Mouse (Mus musculus): ENCODE data around the gene Arhgap17.

The Arhgap17 gene

GRCm38 (mm10) chr7:123354851-123355250, 14.9 kb downstream of the Arhgap17 start:
- H3K4me3 ChIP-seq (replicated peaks; ENCODE audit: low read length): no peak overlapping the region
- TF ChIP-seq POU5F1 (IDR thresholded peaks at IDR 0.05; ENCODE audit: borderline replicate concordance, low read length) (no peak), NANOG (IDR thresholded peaks at IDR 0.05; ENCODE audit: borderline replicate concordance, low read length) (no peak), CTCF (conservative IDR thresholded peaks at IDR 0.05; ENCODE audit: low read length) (no peak)

GRCm38 (mm10) chr7:123354392-123354791, 15.3 kb downstream of the Arhgap17 start:
- peaks cover 29% of the 10 kb centered on the region for H3K4me1 ChIP-seq (replicated peaks; ENCODE audit: low read depth, low read length)
- no peaks in the 10 kb centered on the region for H3K27me3 ChIP-seq (ENCODE audit: insufficient read depth, low read length)
- no peaks in the 10 kb centered on the region for H3K9me3 ChIP-seq (ENCODE audit: low read length)
- TF ChIP-seq NANOG (IDR thresholded peaks at IDR 0.05; ENCODE audit: borderline replicate concordance, low read length): no peak
- TF ChIP-seq POU5F1 (IDR thresholded peaks at IDR 0.05; ENCODE audit: borderline replicate concordance, low read length): no peak
- no peak for TF ChIP-seq CTCF (conservative IDR thresholded peaks at IDR 0.05; ENCODE audit: low read length)
- peaks cover 4% of the 10 kb centered on the region; the same call in 1 of the 2 replicates for H3K36me3 ChIP-seq (ENCODE audit: insufficient read depth, low read length)
- H3K4me3 ChIP-seq (replicated peaks; ENCODE audit: low read length): no peak overlapping the region

More at GRCm38 (mm10) chr7:123354851-123355250, 14.9 kb downstream of the Arhgap17 start:
- H3K36me3 ChIP-seq (ENCODE audit: insufficient read depth, low read length): peaks cover 4% of the 10 kb centered on the region; the same call in 1 of the 2 replicates
- no peaks in the 10 kb centered on the region for H3K27me3 ChIP-seq (ENCODE audit: insufficient read depth, low read length)
- no peaks in the 10 kb centered on the region for H3K9me3 ChIP-seq (ENCODE audit: low read length)
- peaks cover 24% of the 10 kb centered on the region for H3K4me1 ChIP-seq (replicated peaks; ENCODE audit: low read depth, low read length)

GRCm38 (mm10) chr7:123353879-123354278, 15.8 kb downstream of the Arhgap17 start:
- no peak for TF ChIP-seq POU5F1 (IDR thresholded peaks at IDR 0.05; ENCODE audit: borderline replicate concordance, low read length)
- Histone ChIP-seq H3K36me3 (ENCODE audit: insufficient read depth, low read length) (peaks cover 4% of the 10 kb centered on the region; the same call in 1 of the 2 replicates), H3K4me1 (replicated peaks; ENCODE audit: low read depth, low read length) (peaks cover 34% of the 10 kb centered on the region), H3K9me3 (ENCODE audit: low read length) (no peaks in the 10 kb centered on the region), H3K27me3 (ENCODE audit: insufficient read depth, low read length) (no peaks in the 10 kb centered on the region), H3K4me3 (replicated peaks; ENCODE audit: low read length) (no peak overlapping the region)

GRCm38 (mm10) chr7:123353081-123353480, 16.6 kb downstream of the Arhgap17 start:
- TF ChIP-seq CTCF (conservative IDR thresholded peaks at IDR 0.05; ENCODE audit: low read length): no peak
- H3K4me3 ChIP-seq (replicated peaks; ENCODE audit: low read length): no peak overlapping the region

GRCm38 (mm10) chr7:123350243-123350642, 19.5 kb downstream of the Arhgap17 start:
- TF ChIP-seq CTCF (conservative IDR thresholded peaks at IDR 0.05; ENCODE audit: low read length) (no peak), NANOG (IDR thresholded peaks at IDR 0.05; ENCODE audit: borderline replicate concordance, low read length) (no peak), POU5F1 (IDR thresholded peaks at IDR 0.05; ENCODE audit: borderline replicate concordance, low read length) (no peak)

More at GRCm38 (mm10) chr7:123353081-123353480, 16.6 kb downstream of the Arhgap17 start:
- peaks cover 42% of the 10 kb centered on the region for H3K4me1 ChIP-seq (replicated peaks; ENCODE audit: low read depth, low read length)
- no peaks in the 10 kb centered on the region for H3K27me3 ChIP-seq (ENCODE audit: insufficient read depth, low read length)
- H3K9me3 ChIP-seq (ENCODE audit: low read length): no peaks in the 10 kb centered on the region
- H3K36me3 ChIP-seq (ENCODE audit: insufficient read depth, low read length): peaks cover 4% of the 10 kb centered on the region; the same call in 1 of the 2 replicates

GRCm38 (mm10) chr7:123349813-123350212, 19.9 kb downstream of the Arhgap17 start:
- no peak for TF ChIP-seq CTCF (conservative IDR thresholded peaks at IDR 0.05; ENCODE audit: low read length)
- no peak for TF ChIP-seq NANOG (IDR thresholded peaks at IDR 0.05; ENCODE audit: borderline replicate concordance, low read length)
- no peak for TF ChIP-seq POU5F1 (IDR thresholded peaks at IDR 0.05; ENCODE audit: borderline replicate concordance, low read length)
- Histone ChIP-seq H3K4me3 (replicated peaks; ENCODE audit: low read length) (no peak overlapping the region), H3K9me3 (ENCODE audit: low read length) (peaks cover 18% of the 10 kb centered on the region), H3K4me1 (replicated peaks; ENCODE audit: low read depth, low read length) (peaks cover 43% of the 10 kb centered on the region), H3K27me3 (ENCODE audit: insufficient read depth, low read length) (no peaks in the 10 kb centered on the region), H3K36me3 (ENCODE audit: insufficient read depth, low read length) (peaks cover 13% of the 10 kb centered on the region)

More at GRCm38 (mm10) chr7:123350243-123350642, 19.5 kb downstream of the Arhgap17 start:
- H3K36me3 ChIP-seq (ENCODE audit: insufficient read depth, low read length): peaks cover 13% of the 10 kb centered on the region
- H3K27me3 ChIP-seq (ENCODE audit: insufficient read depth, low read length): no peaks in the 10 kb centered on the region
- peaks cover 43% of the 10 kb centered on the region for H3K4me1 ChIP-seq (replicated peaks; ENCODE audit: low read depth, low read length)
- H3K9me3 ChIP-seq (ENCODE audit: low read length): peaks cover 13% of the 10 kb centered on the region
- no peak overlapping the region for H3K4me3 ChIP-seq (replicated peaks; ENCODE audit: low read length)

GRCm38 (mm10) chr7:123346631-123347290, 23.0 kb downstream of the Arhgap17 start:
- Histone ChIP-seq H3K4me1 (replicated peaks; ENCODE audit: low read depth, low read length) (peaks cover 55% of the 10 kb centered on the region), H3K27me3 (ENCODE audit: insufficient read depth, low read length) (no peaks in the 10 kb centered on the region), H3K9me3 (ENCODE audit: low read length) (peaks cover 18% of the 10 kb centered on the region), H3K4me3 (replicated peaks; ENCODE audit: low read length) (no peak overlapping the region), H3K36me3 (ENCODE audit: insufficient read depth, low read length) (peaks cover 18% of the 10 kb centered on the region)
- TF ChIP-seq NANOG (IDR thresholded peaks at IDR 0.05; ENCODE audit: borderline replicate concordance, low read length) (no peak), POU5F1 (IDR thresholded peaks at IDR 0.05; ENCODE audit: borderline replicate concordance, low read length) (no peak), CTCF (conservative IDR thresholded peaks at IDR 0.05; ENCODE audit: low read length) (no peak)

- H3K9me3 ChIP-seq (ENCODE audit: low read length): peaks cover 18% of the 10 kb centered on the region
- peaks cover 14% of the 10 kb centered on the region for H3K36me3 ChIP-seq (ENCODE audit: insufficient read depth, low read length)
- H3K4me1 ChIP-seq (replicated peaks; ENCODE audit: low read depth, low read length): peaks cover 61% of the 10 kb centered on the region
- no peaks in the 10 kb centered on the region for H3K27me3 ChIP-seq (ENCODE audit: insufficient read depth, low read length)
- H3K4me3 ChIP-seq (replicated peaks; ENCODE audit: low read length): no peak overlapping the region
- TF ChIP-seq NANOG (IDR thresholded peaks at IDR 0.05; ENCODE audit: borderline replicate concordance, low read length): peak; percentile 80
- no peak for TF ChIP-seq POU5F1 (IDR thresholded peaks at IDR 0.05; ENCODE audit: borderline replicate concordance, low read length)
Measured at GRCm38 (mm10) chr7:123345041-123345544, 24.6 kb downstream of the Arhgap17 start.

Data from E14TG2a.4 (cell line).